Mouse (Mus musculus): ENCODE measurements around the gene Gm2897. TPM values are rescaled to one million over a fixed set of nuclear protein-coding genes. Genes with fewer than 3 reads are reported as not detected.

The Gm2897 gene
- polyA plus RNA-seq (2014; fragmentation: Illumina TruSeq; extraction: RNeasy Lipid Tissue Mini Kit (QIAGEN cat#74804); ENCODE audit: low replicate concordance), result 1.0 TPM

DNA sequence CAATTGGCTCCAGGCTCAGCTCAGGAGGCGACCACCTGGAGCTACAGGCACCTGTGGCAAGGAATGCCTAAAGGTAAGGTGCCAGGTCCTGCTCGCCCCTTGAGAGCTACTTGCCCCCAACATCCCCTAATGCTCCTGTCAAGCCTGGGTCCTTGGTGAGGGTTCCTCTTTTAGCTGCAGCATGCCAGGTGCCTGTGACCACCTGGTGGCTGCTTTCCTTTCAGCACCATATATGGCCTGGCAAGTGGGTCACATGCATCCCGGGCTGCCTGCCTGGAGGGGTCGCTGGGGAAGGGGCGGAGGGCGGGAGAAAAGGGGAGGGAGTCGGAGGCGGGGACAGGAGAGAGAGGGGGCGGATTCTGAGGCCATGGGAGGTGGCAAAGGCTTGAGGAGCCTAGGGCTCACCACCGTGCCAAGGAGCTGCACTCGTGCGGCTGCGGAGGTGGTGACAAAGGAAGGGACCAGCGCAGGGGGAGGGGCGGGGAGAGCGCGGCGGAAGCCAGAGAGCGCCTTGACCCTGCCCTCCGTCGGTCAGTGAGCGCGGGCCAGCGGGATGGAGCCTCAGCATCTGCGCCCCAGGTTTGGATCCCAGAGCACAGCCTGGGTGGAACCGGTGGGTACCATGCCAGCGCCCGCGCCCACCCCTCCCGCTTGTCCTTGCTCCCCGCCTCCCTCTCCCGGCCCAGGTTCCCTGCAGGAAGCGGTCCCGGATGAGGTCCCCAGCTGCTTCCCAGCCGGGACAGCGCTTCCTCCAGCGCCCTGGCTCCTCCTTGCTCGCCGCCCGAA is at the start of gene Gm2897:
Gm2897 (plus strand) TSS at position 559 of the 786 bp plus-strand sequence.

DNA sequence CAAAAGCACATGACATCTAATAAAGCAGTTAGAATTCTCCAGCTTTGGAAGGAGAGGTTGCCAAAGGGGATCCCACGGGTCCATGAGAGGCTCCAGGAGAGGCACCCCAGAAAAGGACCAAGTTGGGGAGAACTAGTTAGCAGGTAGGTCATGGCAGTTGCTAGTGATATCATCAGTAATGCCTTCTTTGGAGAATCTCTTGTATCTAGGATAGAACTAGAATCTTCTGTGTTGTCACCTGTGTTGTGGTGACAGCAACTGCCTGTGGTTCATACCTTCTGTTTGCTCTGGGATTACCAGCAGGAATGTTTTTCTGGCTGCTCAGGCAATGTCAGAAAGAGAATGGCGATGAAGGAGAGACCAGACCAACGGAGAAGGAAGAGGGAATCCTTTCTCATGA is 19.4 kb upstream of the Gm2897 start, which contains the start of gene Gm2888:
Gm2888 (plus strand) TSS at position 301 of the 400 bp plus-strand sequence.

Other genes with a start within 250 kb of the Gm2897 start
- not detected for gene Gm2888, start 19.3 kb upstream of the Gm2897 start, polyA plus RNA-seq (2014; fragmentation: Illumina TruSeq; extraction: RNeasy Lipid Tissue Mini Kit (QIAGEN cat#74804); ENCODE audit: low replicate concordance)
- not detected for gene Gm10340, start 84.7 kb downstream of the Gm2897 start, polyA plus RNA-seq (2014; fragmentation: Illumina TruSeq; extraction: RNeasy Lipid Tissue Mini Kit (QIAGEN cat#74804); ENCODE audit: low replicate concordance)
- gene Gm5795, start 139.0 kb downstream of the Gm2897 start, polyA plus RNA-seq (2014; fragmentation: Illumina TruSeq; extraction: RNeasy Lipid Tissue Mini Kit (QIAGEN cat#74804); ENCODE audit: low replicate concordance), result not detected
- gene D830030K20Rik, start 159.2 kb downstream of the Gm2897 start, polyA plus RNA-seq (2014; fragmentation: Illumina TruSeq; extraction: RNeasy Lipid Tissue Mini Kit (QIAGEN cat#74804); ENCODE audit: low replicate concordance), result 13.1 TPM